Mouse (Mus musculus) adrenal gland, postnatal 4 days (tissue): ENCODE data around the gene Gm10334. TPM values are rescaled to one million over a fixed set of nuclear protein-coding genes. Genes with fewer than 3 reads are reported as not detected.
"Not testable (repeated sequence)": the region's sequence is repeated elsewhere in the genome, so short reads cannot be mapped to it uniquely, and the experiment has no call there.

Experiments
- DNase-seq, 2 experiments: peaks; one replicate each; pipeline ENCODE4 v3.0.0; 2021 to 2022; ENCODE audit warnings: low spot score in 2 of 2, mixed read lengths in 2 of 2
- long read RNA-seq, 2 experiments: library from polyadenylated mRNA; stranded (forward); transcript quantifications; one replicate each; pipeline ENCODE4 v2.0.0; 2021
- total RNA-seq, 2 experiments: library from RNA; stranded (reverse); gene quantifications; 2 replicates each; pipeline ENCODE4 v1.2.3; 2021

The Gm10334 gene
- 100 to 1,000 TPM in 1 of 2 experiments, not detected in 1; 329 TPM for total RNA-seq
- long read RNA-seq, experiment 1 = 0 reads
- long read RNA-seq, experiment 2, transcript Gm10334-201 (5 exons, 876 nt) = major isoform, 22 of 36 reads
- long read RNA-seq, experiment 2, partial matches to known transcripts = 14 of 36 reads
- long read RNA-seq, experiment 2, other reads (novel, unspliced or antisense) = 0 of 36 reads

GRCm38 (mm10) chr6:41446045-41446444 is at the start of gene Gm10334:
Gene Gm10334, minus strand, starts transcription at chr6:41446145.
- not testable (repeated sequence) for DNase-seq

- not testable (repeated sequence) for DNase-seq
Observed at GRCm38 (mm10) chr6:41458632-41459031, 12.7 kb upstream of the Gm10334 start, which contains the start of gene Prss1. Gene Prss1, plus strand, starts transcription at chr6:41458932.

- DNase-seq = not testable (repeated sequence)
Observed at GRCm38 (mm10) chr6:41442261-41442660, 3.7 kb downstream of the Gm10334 start.

Other genes starting within 250 kb of the Gm10334 start
- 100 to 1,000 TPM in 1 of 2 experiments, not detected in 1; 442 TPM for gene Try4, start 143.9 kb downstream of the Gm10334 start, total RNA-seq
- 100 to 1,000 TPM in 1 of 2 experiments, not detected in 1; 769 TPM for gene Try5, start 129.3 kb downstream of the Gm10334 start, total RNA-seq
- gene Try10, start 92.0 kb downstream of the Gm10334 start, total RNA-seq = 100 to 1,000 TPM in 1 of 2 experiments, not detected in 1; 268 TPM
- 100 to 1,000 TPM in 1 of 2 experiments, not detected in 1; 365 TPM for gene Prss3, start 68.5 kb downstream of the Gm10334 start, total RNA-seq
- gene Gm5771, start 53.8 kb downstream of the Gm10334 start, total RNA-seq = 100 to 1,000 TPM in 1 of 2 experiments, not detected in 1; 290 TPM
- 100 to 1,000 TPM in 1 of 2 experiments, not detected in 1; 571 TPM for gene Prss1, start 12.8 kb upstream of the Gm10334 start, total RNA-seq
- gene Prss2, start 75.6 kb upstream of the Gm10334 start, total RNA-seq = 100 to 1,000 TPM in 1 of 2 experiments, not detected in 1; 892 TPM
- gene Ephb6, start 159.3 kb upstream of the Gm10334 start, total RNA-seq = 10 to 100 TPM; 27.5 to 28.7 TPM
- 1 to 10 TPM in 1 of 2 experiments, not detected in 1; 1.4 TPM for gene Trpv6, start 190.3 kb upstream of the Gm10334 start, total RNA-seq
- gene Trpv5, start 234.6 kb upstream of the Gm10334 start, total RNA-seq = 1 to 10 TPM in 1 of 2 experiments, not detected in 1; 1.2 TPM
- not detected for gene Llcfc1, start 238.3 kb upstream of the Gm10334 start, total RNA-seq